8 mouse cellular contexts compared by ENCODE assay signal in genomic region chr2:84715562-84716361, GRCm38 (mm10). TPM values are rescaled to one million over a fixed set of nuclear protein-coding genes. Genes with fewer than 3 reads are reported as not detected.
DNase-seq lines count a peak whose midpoint lies in the region; ATAC-seq and TF ChIP-seq lines count a peak whose summit lies in the region.

No protein-coding gene starts in this region.

- H3K27me3 ChIP-seq in forebrain, embryonic 14.5 days (replicated peaks; ENCODE audit: control insufficient read depth, insufficient read depth, low read length): no peaks in the 10 kb centered on the region
- H3K27me3 ChIP-seq in lung, embryonic 15.5 days: no peaks in the 10 kb centered on the region

- peak overlapping the region; percentile 81 for H3K9ac ChIP-seq in ES-E14 (ENCODE audit: insufficient read depth, low read depth, low read length, poor library complexity, severe bottlenecking)
- peak overlapping the region; percentile 66 for H3K9ac ChIP-seq in forebrain, embryonic 14.5 days (ENCODE audit: low read length)
- peak overlapping the region; percentile 76 for H3K9ac ChIP-seq in lung, embryonic 15.5 days

- no peaks in the 10 kb centered on the region for H3K9me3 ChIP-seq in ES-E14 (ENCODE audit: control insufficient read depth, insufficient read depth, low read depth, low read length)
- no peaks in the 10 kb centered on the region for H3K9me3 ChIP-seq in forebrain, embryonic 14.5 days (replicated peaks; ENCODE audit: control insufficient read depth, low read length)
- no peaks in the 10 kb centered on the region for H3K9me3 ChIP-seq in lung, embryonic 15.5 days

- WGBS in forebrain, embryonic 14.5 days: under 1% methylated on average over 33 of the region's 33 CpGs
- under 1% methylated on average over 33 of the region's 33 CpGs for WGBS in lung, embryonic 15.5 days

- H3K27ac ChIP-seq in ES-E14 (ENCODE audit: insufficient read depth, low read depth, low read length, poor library complexity, severe bottlenecking): peak overlapping the region; percentile 57
- H3K27ac ChIP-seq in forebrain, embryonic 14.5 days (ENCODE audit: low read depth, low read length): peak overlapping the region; percentile 96
- H3K27ac ChIP-seq in lung, embryonic 15.5 days: peak overlapping the region; percentile 97

- H3K4me2 ChIP-seq in forebrain, embryonic 14.5 days (ENCODE audit: low read length): peak overlapping the region; percentile 74
- H3K4me2 ChIP-seq in lung, embryonic 15.5 days: peak overlapping the region; percentile 73

- DNase-seq in ES-E14 (ENCODE audit: low read depth, low spot score): peak; percentile 86
- peak; percentile 88 for DNase-seq in c-Kit-negative CD71-positive TER-119-positive erythroid progenitor cells, embryonic 14.5 days (ENCODE audit: low read depth, low spot score)
- DNase-seq in forebrain, embryonic 14.5 days (ENCODE audit: low spot score): peak; percentile 98
- DNase-seq in layer of hippocampus, adult 9-11 months: peak; percentile 97
- peak; percentile 60 for DNase-seq in ovary, postnatal 36 days (ENCODE audit: low spot score)
- peak; percentile 82 for DNase-seq in thymus, postnatal 14 days

- peak; percentile 95 for ATAC-seq in forebrain, embryonic 14.5 days
- peak; percentile 92 to 94 for ATAC-seq in hematopoietic stem cell, adult 5-6 weeks (replicated peaks in 1 of 2; ENCODE audit: insufficient read depth in 1 of 2, low FRiP score in 2 of 2, low TSS enrichment in 1 of 2, low read depth in 1 of 2, poor library complexity in 2 of 2, severe bottlenecking in 2 of 2)
- ATAC-seq in lung, embryonic 15.5 days (ENCODE audit: borderline replicate concordance, extremely low read depth, low FRiP score, low TSS enrichment): peak; percentile 95

- in situ Hi-C loops in ES-E14 (cut with MboI; ENCODE audit: low sequenced_read_pairs in 2 of 2, unreplicated experiment in 2 of 2): no loop called here

- H3K4me1 ChIP-seq in ES-E14 (ENCODE audit: control insufficient read depth in 2 of 2, insufficient read depth in 2 of 2, low read length in 2 of 2, poor library complexity in 1 of 2): peaks cover 3 to 5% of the 10 kb centered on the region in 2 experiments; a peak in 3 of 4 replicates
- H3K4me1 ChIP-seq in forebrain, embryonic 14.5 days (ENCODE audit: control insufficient read depth, insufficient read depth, low read length): peaks cover 10% of the 10 kb centered on the region
- peaks cover 13% of the 10 kb centered on the region for H3K4me1 ChIP-seq in lung, embryonic 15.5 days

- H3K36me3 ChIP-seq in ES-E14 (ENCODE audit: control insufficient read depth, insufficient read depth, low read length, poor library complexity, severe bottlenecking): no peaks in the 10 kb centered on the region
- H3K36me3 ChIP-seq in forebrain, embryonic 14.5 days (ENCODE audit: control insufficient read depth, insufficient read depth, low read length): peaks cover 4% of the 10 kb centered on the region
- peaks cover 2% of the 10 kb centered on the region for H3K36me3 ChIP-seq in lung, embryonic 15.5 days

- peak overlapping the region; percentile 74 to 90 for H3K4me3 ChIP-seq in ES-E14 (ENCODE audit: insufficient read depth in 1 of 2, low read depth in 1 of 2, low read length in 2 of 2, poor library complexity in 1 of 2, severe bottlenecking in 1 of 2)
- peak overlapping the region; percentile 93 for H3K4me3 ChIP-seq in forebrain, embryonic 14.5 days (ENCODE audit: low read depth, low read length)
- peak overlapping the region; percentile 94 for H3K4me3 ChIP-seq in lung, embryonic 15.5 days

TF ChIP-seq in ES-E14, 5 proteins besides CTCF, POLR2A, EP300 and RAD21:
- no peak for TF ChIP-seq ZC3H11A (IDR thresholded peaks at IDR 0.05; ENCODE audit: borderline replicate concordance, low read depth, low read length)
- TF ChIP-seq CHD2 (IDR thresholded peaks at IDR 0.05; ENCODE audit: low read depth, low read length): peak; percentile 78
- peak; percentile 87 for TF ChIP-seq HCFC1 (IDR thresholded peaks at IDR 0.05; ENCODE audit: borderline replicate concordance, insufficient read depth, low read length)
- TF ChIP-seq MAFK (IDR thresholded peaks at IDR 0.05; ENCODE audit: insufficient read depth, low read depth, low read length): peak; percentile 86
- TF ChIP-seq ZNF384 (IDR thresholded peaks at IDR 0.05; ENCODE audit: low read depth, low read length): peak; percentile 100

RNA-seq across cellular contexts. Expression of gene Zdhhc5, which starts 0.8 kb away (rescaled TPM):
- 34.8 and 39.0 TPM in 2 replicates for total RNA-seq in ES-E14 (2012; rRNA removed)
- 16.5 and 23.6 TPM in 2 replicates for polyA plus RNA-seq in forebrain, embryonic 14.5 days (2014; fragmentation: Nextera tagmentation; extraction: Ambion mirVana)
- total RNA-seq in hematopoietic stem cell, adult 5-6 weeks (2017): 30.1 and 33.2 TPM in 2 replicates
- 24.5 and 24.9 TPM in 2 replicates for polyA plus RNA-seq in lung, embryonic 15.5 days (2015; fragmentation: Nextera tagmentation; extraction: Ambion mirVana)

RNA-seq across cellular contexts. Expression of gene Clp1, which starts 11.4 kb away (rescaled TPM):
- 28.6 and 36.4 TPM in 2 replicates for total RNA-seq in ES-E14 (2012; rRNA removed)
- polyA plus RNA-seq in forebrain, embryonic 14.5 days (2014; fragmentation: Nextera tagmentation; extraction: Ambion mirVana): 28.7 and 32.3 TPM in 2 replicates
- total RNA-seq in hematopoietic stem cell, adult 5-6 weeks (2017): 37.4 and 38.4 TPM in 2 replicates
- 27.1 and 29.3 TPM in 2 replicates for polyA plus RNA-seq in lung, embryonic 15.5 days (2015; fragmentation: Nextera tagmentation; extraction: Ambion mirVana)

RNA-seq across cellular contexts. Expression of gene Ypel4, which starts 18.1 kb away (rescaled TPM):
- 0.89 and 1.8 TPM in 2 replicates for total RNA-seq in ES-E14 (2012; rRNA removed)
- 14.2 and 16.3 TPM in 2 replicates for polyA plus RNA-seq in forebrain, embryonic 14.5 days (2014; fragmentation: Nextera tagmentation; extraction: Ambion mirVana)
- total RNA-seq in hematopoietic stem cell, adult 5-6 weeks (2017): 0.25 and 0.50 TPM in 2 replicates
- 6.3 and 6.6 TPM in 2 replicates for polyA plus RNA-seq in lung, embryonic 15.5 days (2015; fragmentation: Nextera tagmentation; extraction: Ambion mirVana)

RNA-seq across cellular contexts. Expression of gene Gm19426, which starts 27.7 kb away (rescaled TPM):
- 13.1 and 14.6 TPM in 2 replicates for total RNA-seq in ES-E14 (2012; rRNA removed)
- 3.1 and 3.8 TPM in 2 replicates for polyA plus RNA-seq in forebrain, embryonic 14.5 days (2014; fragmentation: Nextera tagmentation; extraction: Ambion mirVana)
- 2.0 TPM in 1 of 2 replicates, not detected in the other for total RNA-seq in hematopoietic stem cell, adult 5-6 weeks (2017)
- polyA plus RNA-seq in lung, embryonic 15.5 days (2015; fragmentation: Nextera tagmentation; extraction: Ambion mirVana): 7.3 and 9.8 TPM in 2 replicates

RNA-seq across cellular contexts. Expression of gene Tmx2, which starts 36.8 kb away (rescaled TPM):
- total RNA-seq in ES-E14 (2012; rRNA removed): 160 and 193 TPM in 2 replicates
- 223 and 231 TPM in 2 replicates for polyA plus RNA-seq in forebrain, embryonic 14.5 days (2014; fragmentation: Nextera tagmentation; extraction: Ambion mirVana)
- 48.9 and 55.8 TPM in 2 replicates for total RNA-seq in hematopoietic stem cell, adult 5-6 weeks (2017)
- polyA plus RNA-seq in lung, embryonic 15.5 days (2015; fragmentation: Nextera tagmentation; extraction: Ambion mirVana): 118 and 121 TPM in 2 replicates

Comparison
In these comparisons a context has a peak if more than half of its experiments do, and no peak if none do; other contexts are left out.
1. Peak in every context shown above with its lines: DNase-seq, ATAC-seq, H3K4me3 ChIP-seq and H3K27ac ChIP-seq.